Mouse (Mus musculus): ENCODE measurements around the gene Csrnp1. TPM values are rescaled to one million over a fixed set of nuclear protein-coding genes. Genes with fewer than 3 reads are reported as not detected.
"Not testable (repeated sequence)": the region's sequence is repeated elsewhere in the genome, so short reads cannot be mapped to it uniquely, and the experiment has no call there.

The Csrnp1 gene
- polyA plus RNA-seq, 1 experiment from 2014 or later = 1.9 TPM

- no peak for ATAC-seq (ENCODE audit: low FRiP score, low TSS enrichment)
- H3K4me2 ChIP-seq (replicated peaks; ENCODE audit: low read depth, low read length) = no peak overlapping the region
- H3K9ac ChIP-seq (ENCODE audit: low read depth, low read length) = no peak overlapping the region
- no peak overlapping the region for H3K27ac ChIP-seq (ENCODE audit: low read depth, low read length)
- WGBS = 44% methylated on average over 7 of the region's 7 CpGs
- H3K9me3 ChIP-seq (ENCODE audit: control insufficient read depth, low read length) = no peaks in the 10 kb centered on the region
- no peaks in the 10 kb centered on the region for H3K4me1 ChIP-seq (ENCODE audit: control insufficient read depth, insufficient read depth, low read length)
- no peaks in the 10 kb centered on the region for H3K36me3 ChIP-seq (ENCODE audit: control insufficient read depth, insufficient read depth, low read length)
- no peaks in the 10 kb centered on the region for H3K27me3 ChIP-seq (ENCODE audit: control insufficient read depth, insufficient read depth, low read length)
- no peak overlapping the region for H3K4me3 ChIP-seq (ENCODE audit: low read length)
Measured at GRCm38 (mm10) chr9:120020285-120020890, 35.9 kb upstream of the Csrnp1 start.

- H3K9me3 ChIP-seq (ENCODE audit: control insufficient read depth, low read length) = no peaks in the 10 kb centered on the region
- no peaks in the 10 kb centered on the region for H3K36me3 ChIP-seq (ENCODE audit: control insufficient read depth, insufficient read depth, low read length)
- WGBS = 54% methylated on average over 10 of the region's 10 CpGs
- ATAC-seq (ENCODE audit: low FRiP score, low TSS enrichment) = no peak
- H3K4me1 ChIP-seq (ENCODE audit: control insufficient read depth, insufficient read depth, low read length) = no peaks in the 10 kb centered on the region
- H3K4me3 ChIP-seq (ENCODE audit: low read length) = no peak overlapping the region
- no peak overlapping the region for H3K27ac ChIP-seq (ENCODE audit: low read depth, low read length)
- no peak overlapping the region for H3K9ac ChIP-seq (ENCODE audit: low read depth, low read length)
- no peak overlapping the region for H3K4me2 ChIP-seq (replicated peaks; ENCODE audit: low read depth, low read length)
- H3K27me3 ChIP-seq (ENCODE audit: control insufficient read depth, insufficient read depth, low read length) = no peaks in the 10 kb centered on the region
Measured at GRCm38 (mm10) chr9:120016956-120017355, 32.5 kb upstream of the Csrnp1 start.

- no peak overlapping the region for H3K9ac ChIP-seq (ENCODE audit: low read depth, low read length)
- H3K36me3 ChIP-seq (ENCODE audit: control insufficient read depth, insufficient read depth, low read length) = no peaks in the 10 kb centered on the region
- H3K4me1 ChIP-seq (ENCODE audit: control insufficient read depth, insufficient read depth, low read length) = 0 out of 2 replicates have a peak, but pooled peaks cover 3% of the 10 kb centered on the region
- H3K9me3 ChIP-seq (ENCODE audit: control insufficient read depth, low read length) = no peaks in the 10 kb centered on the region
- H3K27ac ChIP-seq (ENCODE audit: low read depth, low read length) = no peak overlapping the region
- ATAC-seq (ENCODE audit: low FRiP score, low TSS enrichment) = no peak
- no peak overlapping the region for H3K4me3 ChIP-seq (ENCODE audit: low read length)
- H3K27me3 ChIP-seq (ENCODE audit: control insufficient read depth, insufficient read depth, low read length) = no peaks in the 10 kb centered on the region
- no peak overlapping the region for H3K4me2 ChIP-seq (replicated peaks; ENCODE audit: low read depth, low read length)
- WGBS = 42% methylated on average over 6 of the region's 6 CpGs
Measured at GRCm38 (mm10) chr9:120014828-120015227, 30.4 kb upstream of the Csrnp1 start.

GRCm38 (mm10) chr9:120013251-120013820 is 28.9 kb upstream of the Csrnp1 start:
- Histone ChIP-seq H3K27me3 (ENCODE audit: control insufficient read depth, insufficient read depth, low read length) (no peaks in the 10 kb centered on the region), H3K4me3 (ENCODE audit: low read length) (no peak overlapping the region), H3K36me3 (ENCODE audit: control insufficient read depth, insufficient read depth, low read length) (no peaks in the 10 kb centered on the region), H3K4me1 (ENCODE audit: control insufficient read depth, insufficient read depth, low read length) (0 out of 2 replicates have a peak, but pooled peaks cover 3% of the 10 kb centered on the region), H3K4me2 (replicated peaks; ENCODE audit: low read depth, low read length) (no peak overlapping the region), H3K9me3 (ENCODE audit: control insufficient read depth, low read length) (no peaks in the 10 kb centered on the region), H3K9ac (ENCODE audit: low read depth, low read length) (no peak overlapping the region), H3K27ac (ENCODE audit: low read depth, low read length) (no peak overlapping the region)
- ATAC-seq (ENCODE audit: low FRiP score, low TSS enrichment) = no peak
- WGBS = 76% methylated on average over 11 of the region's 11 CpGs

GRCm38 (mm10) chr9:120012781-120013180 is 28.3 kb upstream of the Csrnp1 start:
- Histone ChIP-seq H3K9ac (ENCODE audit: low read depth, low read length) (no peak overlapping the region), H3K27ac (ENCODE audit: low read depth, low read length) (no peak overlapping the region), H3K36me3 (ENCODE audit: control insufficient read depth, insufficient read depth, low read length) (no peaks in the 10 kb centered on the region), H3K9me3 (ENCODE audit: control insufficient read depth, low read length) (no peaks in the 10 kb centered on the region), H3K4me3 (ENCODE audit: low read length) (no peak overlapping the region), H3K4me1 (ENCODE audit: control insufficient read depth, insufficient read depth, low read length) (0 out of 2 replicates have a peak, but pooled peaks cover 3% of the 10 kb centered on the region), H3K27me3 (ENCODE audit: control insufficient read depth, insufficient read depth, low read length) (no peaks in the 10 kb centered on the region), H3K4me2 (replicated peaks; ENCODE audit: low read depth, low read length) (no peak overlapping the region)
- WGBS = 84% methylated on average over 5 of the region's 5 CpGs
- ATAC-seq (ENCODE audit: low FRiP score, low TSS enrichment) = no peak

GRCm38 (mm10) chr9:120012161-120012560 is 27.7 kb upstream of the Csrnp1 start:
- H3K27ac ChIP-seq (ENCODE audit: low read depth, low read length); H3K4me2 ChIP-seq (replicated peaks; ENCODE audit: low read depth, low read length); H3K4me3 ChIP-seq (ENCODE audit: low read length); H3K9me3 ChIP-seq (ENCODE audit: control insufficient read depth, low read length); H3K9ac ChIP-seq (ENCODE audit: low read depth, low read length); H3K36me3 ChIP-seq (ENCODE audit: control insufficient read depth, insufficient read depth, low read length); H3K4me1 ChIP-seq (ENCODE audit: control insufficient read depth, insufficient read depth, low read length); ATAC-seq (ENCODE audit: low FRiP score, low TSS enrichment); H3K27me3 ChIP-seq (ENCODE audit: control insufficient read depth, insufficient read depth, low read length): not testable (repeated sequence)
- WGBS = 82% methylated on average over 6 of the region's 6 CpGs

GRCm38 (mm10) chr9:120011533-120011932 is 27.1 kb upstream of the Csrnp1 start:
- Histone ChIP-seq H3K9me3 (ENCODE audit: control insufficient read depth, low read length) (no peaks in the 10 kb centered on the region), H3K27me3 (ENCODE audit: control insufficient read depth, insufficient read depth, low read length) (no peaks in the 10 kb centered on the region), H3K27ac (ENCODE audit: low read depth, low read length) (peak overlapping the region; percentile 59; the same call in 1 of the 2 replicates), H3K4me3 (ENCODE audit: low read length) (peak overlapping the region; percentile 43), H3K4me1 (ENCODE audit: control insufficient read depth, insufficient read depth, low read length) (0 out of 2 replicates have a peak, but pooled peaks cover 3% of the 10 kb centered on the region), H3K4me2 (replicated peaks; ENCODE audit: low read depth, low read length) (peak overlapping the region; percentile 93), H3K9ac (ENCODE audit: low read depth, low read length) (0 out of 2 replicates have a peak overlapping the region, but pooled peaks have one; percentile 23), H3K36me3 (ENCODE audit: control insufficient read depth, insufficient read depth, low read length) (no peaks in the 10 kb centered on the region)
- 3% methylated on average over 10 of the region's 10 CpGs for WGBS
- peak; percentile 56 for ATAC-seq (ENCODE audit: low FRiP score, low TSS enrichment)

GRCm38 (mm10) chr9:120010781-120011511 is 26.5 kb upstream of the Csrnp1 start:
- 2% methylated on average over 48 of the region's 60 CpGs for WGBS
- ATAC-seq (ENCODE audit: low FRiP score, low TSS enrichment) = peak; percentile 91
- H3K27me3 ChIP-seq (ENCODE audit: control insufficient read depth, insufficient read depth, low read length) = no peaks in the 10 kb centered on the region
- peak overlapping the region; percentile 59 for H3K27ac ChIP-seq (ENCODE audit: low read depth, low read length)
- peak overlapping the region; percentile 93 for H3K4me2 ChIP-seq (replicated peaks; ENCODE audit: low read depth, low read length)
- H3K4me1 ChIP-seq (ENCODE audit: control insufficient read depth, insufficient read depth, low read length) = 0 out of 2 replicates have a peak, but pooled peaks cover 3% of the 10 kb centered on the region
- H3K4me3 ChIP-seq (ENCODE audit: low read length) = peak overlapping the region; percentile 43
- H3K9me3 ChIP-seq (ENCODE audit: control insufficient read depth, low read length) = no peaks in the 10 kb centered on the region
- H3K36me3 ChIP-seq (ENCODE audit: control insufficient read depth, insufficient read depth, low read length) = no peaks in the 10 kb centered on the region
- H3K9ac ChIP-seq (ENCODE audit: low read depth, low read length) = peak overlapping the region; percentile 23; the same call in 1 of the 2 replicates

GRCm38 (mm10) chr9:120009871-120010270 is 25.4 kb upstream of the Csrnp1 start:
- no peak for ATAC-seq (ENCODE audit: low FRiP score, low TSS enrichment)
- no peaks in the 10 kb centered on the region for H3K27me3 ChIP-seq (ENCODE audit: control insufficient read depth, insufficient read depth, low read length)
- WGBS = 88% methylated on average over 3 of the region's 3 CpGs

More at GRCm38 (mm10) chr9:120009871-120010270, 25.4 kb upstream of the Csrnp1 start:
- H3K4me3 ChIP-seq (ENCODE audit: low read length) = no peak overlapping the region
- H3K36me3 ChIP-seq (ENCODE audit: control insufficient read depth, insufficient read depth, low read length) = no peaks in the 10 kb centered on the region
- no peak overlapping the region for H3K9ac ChIP-seq (ENCODE audit: low read depth, low read length)
- no peak overlapping the region for H3K27ac ChIP-seq (ENCODE audit: low read depth, low read length)
- H3K9me3 ChIP-seq (ENCODE audit: control insufficient read depth, low read length) = no peaks in the 10 kb centered on the region
- no peak overlapping the region for H3K4me2 ChIP-seq (replicated peaks; ENCODE audit: low read depth, low read length)
- 0 out of 2 replicates have a peak, but pooled peaks cover 3% of the 10 kb centered on the region for H3K4me1 ChIP-seq (ENCODE audit: control insufficient read depth, insufficient read depth, low read length)

All from kidney, embryonic 14.5 days (tissue).